Mouse (Mus musculus) brain, adult 2 months (tissue): ENCODE data around the gene Creb3.
"Not testable (repeated sequence)": the region's sequence is repeated elsewhere in the genome, so short reads cannot be mapped to it uniquely, and the experiment has no call there.

Experiments
- DNase-seq: peaks from one replicate; pipeline ENCODE4 v3.0.0; 2011; ENCODE audit warnings: low read depth, low spot score

Gene Creb3

DNA sequence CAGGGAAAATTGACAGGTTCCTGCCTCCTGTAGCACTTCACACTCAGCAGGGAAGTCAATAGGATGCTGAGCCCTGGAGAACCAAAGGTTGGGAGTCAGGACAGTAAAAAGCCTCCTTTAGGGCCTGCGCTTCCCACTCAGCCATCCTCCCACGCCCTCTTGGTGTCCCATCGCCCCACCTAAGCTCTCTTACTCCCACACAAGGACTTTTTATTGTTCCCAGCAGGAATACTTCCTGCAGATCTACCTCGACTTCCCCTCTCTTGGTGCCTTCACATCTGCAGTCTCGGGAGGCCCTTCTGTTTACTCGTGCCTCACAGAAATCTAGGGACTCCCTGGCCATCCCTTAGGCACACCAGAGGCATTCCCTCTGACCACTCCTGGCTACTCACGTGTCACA lies 21.3 kb downstream of the Creb3 start:
- DNase-seq: no peak

DNA sequence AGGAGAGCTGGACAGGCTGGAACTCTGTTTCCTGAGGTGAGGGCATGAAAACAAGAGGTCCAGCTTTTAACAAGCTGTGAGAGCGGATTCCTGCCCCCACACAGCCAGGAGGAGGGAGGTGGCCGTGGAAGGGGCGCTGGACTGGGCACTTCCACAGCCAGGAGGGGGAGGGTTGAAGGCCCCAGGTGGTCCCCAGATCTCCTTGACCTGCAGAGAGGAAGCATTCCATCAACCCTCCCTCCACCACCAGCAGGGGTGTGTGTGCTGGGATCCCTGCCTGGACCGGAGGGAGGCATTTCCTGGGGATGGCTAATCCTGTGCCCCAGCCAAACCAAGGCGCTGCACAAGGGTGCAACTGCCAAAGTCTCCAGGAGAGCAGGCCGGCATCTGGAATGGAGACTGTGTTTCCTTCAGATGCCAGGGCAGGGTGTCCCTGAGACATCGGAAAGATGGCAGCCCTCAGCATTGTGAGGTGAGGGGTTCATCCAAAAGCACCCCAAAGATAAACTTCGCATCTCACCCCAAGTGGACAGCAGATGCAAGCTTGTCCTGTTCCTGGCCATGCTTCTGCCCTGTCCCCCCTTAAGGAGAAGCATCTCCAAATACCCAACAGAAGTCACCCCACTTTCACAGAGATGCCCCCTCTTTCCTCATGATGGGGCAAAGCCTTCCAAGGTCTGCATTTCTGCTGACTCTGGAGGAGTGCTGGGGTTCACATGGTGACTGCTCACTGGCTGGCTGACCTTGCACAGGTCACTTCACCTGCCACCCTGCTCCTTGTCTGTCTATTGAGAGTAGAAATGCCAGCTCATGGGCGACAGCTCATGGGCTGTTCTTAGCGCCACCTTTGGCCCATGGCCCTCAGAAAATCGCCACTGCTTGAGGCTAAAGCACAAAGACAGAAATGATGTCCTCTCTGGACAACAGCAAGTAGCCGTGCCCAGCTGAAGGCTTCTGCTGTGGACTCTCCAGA lies 22.6 kb downstream of the Creb3 start, which contains the start of gene Msmp:
TSS of gene Msmp (minus strand) at position 51 of the 973 bp plus-strand sequence.
- no peak for DNase-seq

DNA sequence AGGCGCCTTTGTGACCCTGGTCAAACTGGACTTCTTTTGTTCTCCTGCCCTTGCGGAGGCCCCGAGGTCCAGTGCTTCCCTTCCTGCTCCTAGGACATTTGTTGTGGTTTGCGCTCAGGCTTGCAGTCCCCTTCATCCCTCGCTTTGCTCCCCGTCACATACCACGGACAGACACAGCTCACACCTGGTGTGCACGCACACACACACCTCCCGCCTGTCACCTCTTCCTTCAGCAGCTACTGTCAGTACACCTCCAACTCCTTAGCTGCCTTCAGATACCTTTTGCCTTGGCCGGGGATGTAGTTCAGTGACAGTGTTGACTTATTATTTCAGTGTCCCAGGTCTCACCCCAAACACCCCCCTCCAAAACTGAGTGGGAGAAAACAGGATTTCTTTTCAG lies 23.6 kb downstream of the Creb3 start:
- no peak for DNase-seq

DNA sequence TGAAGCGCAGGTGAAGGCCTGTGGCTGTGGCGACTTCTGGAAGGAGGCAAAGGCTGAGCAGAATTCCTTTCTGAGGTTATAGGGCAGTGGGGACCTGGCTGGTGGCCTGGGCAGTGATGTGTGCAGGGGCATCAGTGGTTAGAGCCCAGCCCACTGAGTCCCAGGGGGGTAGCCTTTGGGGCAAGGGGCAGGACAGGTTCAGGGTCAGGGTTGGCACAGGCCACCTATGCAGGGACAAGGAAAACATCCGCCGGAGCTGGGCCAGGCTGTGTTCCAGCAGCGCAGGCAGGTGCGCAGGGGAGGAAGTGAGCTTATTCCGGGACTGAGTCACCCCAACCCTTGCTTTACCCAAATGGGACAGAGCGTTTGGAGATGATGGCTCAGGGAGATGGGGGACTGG lies 24.3 kb downstream of the Creb3 start:
- no peak for DNase-seq

DNA sequence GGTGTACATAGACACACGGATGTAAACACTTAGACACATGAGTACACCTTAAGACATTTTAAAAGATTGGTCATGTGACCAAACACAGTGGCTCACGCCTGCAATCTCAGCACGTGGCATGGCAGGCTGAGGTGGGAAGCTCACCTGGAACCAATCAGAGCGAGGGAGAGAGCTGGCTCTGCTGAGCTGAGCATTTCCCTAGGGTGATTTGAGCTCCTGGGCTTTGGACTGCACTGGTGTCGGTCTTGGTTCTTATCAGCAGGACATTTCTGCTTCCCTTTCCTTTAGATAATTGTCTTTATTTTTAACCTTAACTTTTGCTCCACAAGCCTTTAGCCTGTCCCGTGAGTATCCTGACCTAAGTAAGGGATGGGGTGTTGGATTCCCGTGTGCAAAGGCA lies 25.5 kb downstream of the Creb3 start:
- DNase-seq: no peak

DNA sequence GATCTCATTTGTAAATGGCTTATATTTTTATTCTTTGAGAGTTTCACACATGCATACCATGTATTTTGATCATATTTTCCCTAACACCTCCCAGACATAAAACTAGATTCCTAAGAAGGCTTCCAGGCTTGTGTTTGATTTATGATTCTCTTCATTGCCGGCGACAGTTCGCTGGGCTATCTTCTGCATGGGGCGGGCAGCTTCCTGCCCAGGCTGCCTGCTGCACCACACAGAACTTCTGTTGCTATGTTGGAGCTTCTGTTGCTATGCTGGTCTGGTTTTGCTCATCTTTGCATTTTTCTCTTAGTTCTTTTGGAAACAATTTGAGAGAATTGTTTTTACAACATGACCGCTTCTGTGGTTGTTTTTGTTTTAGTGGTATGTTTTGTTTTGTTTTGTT lies 29.4 kb downstream of the Creb3 start:
- DNase-seq: peak; percentile 41

DNA sequence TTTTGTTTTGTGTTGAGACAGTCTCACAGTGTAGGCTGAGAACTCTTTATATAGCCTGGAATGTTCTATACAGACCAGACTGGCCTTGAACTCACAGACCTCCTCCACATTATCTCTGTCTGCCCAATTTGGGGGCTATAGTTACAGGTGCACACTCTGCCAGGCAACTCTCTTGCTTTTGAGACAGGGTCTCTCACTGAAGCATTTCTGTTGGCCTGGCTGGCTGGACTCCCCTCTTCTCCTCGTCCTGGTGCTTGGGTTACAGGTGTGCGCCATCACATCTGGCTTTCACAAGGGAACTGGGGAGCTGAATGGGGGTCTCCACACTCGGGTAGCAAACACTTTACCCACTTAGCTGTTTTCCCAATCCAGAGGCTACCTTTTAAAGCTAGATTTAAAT lies 29.8 kb downstream of the Creb3 start:
- no peak for DNase-seq

DNA sequence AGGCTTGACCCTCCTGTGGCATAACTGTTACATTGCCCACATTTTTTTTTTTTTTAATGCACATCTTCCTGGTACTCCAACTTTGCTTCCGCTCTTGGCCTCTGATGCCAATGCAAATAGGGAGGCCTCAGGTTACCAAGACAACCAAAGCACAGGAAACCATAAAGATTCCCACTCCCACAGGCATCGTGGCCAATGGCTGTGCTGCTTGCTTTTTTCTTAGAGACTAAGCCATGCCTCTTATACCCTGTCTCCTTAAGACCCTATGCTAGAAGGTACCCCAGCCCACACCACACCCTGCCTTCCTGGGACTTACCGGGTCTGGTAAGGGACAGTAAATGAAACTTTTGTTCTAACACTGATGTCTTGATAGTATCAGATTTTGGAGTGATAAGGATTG lies 31.3 kb downstream of the Creb3 start:
- no peak for DNase-seq

DNA sequence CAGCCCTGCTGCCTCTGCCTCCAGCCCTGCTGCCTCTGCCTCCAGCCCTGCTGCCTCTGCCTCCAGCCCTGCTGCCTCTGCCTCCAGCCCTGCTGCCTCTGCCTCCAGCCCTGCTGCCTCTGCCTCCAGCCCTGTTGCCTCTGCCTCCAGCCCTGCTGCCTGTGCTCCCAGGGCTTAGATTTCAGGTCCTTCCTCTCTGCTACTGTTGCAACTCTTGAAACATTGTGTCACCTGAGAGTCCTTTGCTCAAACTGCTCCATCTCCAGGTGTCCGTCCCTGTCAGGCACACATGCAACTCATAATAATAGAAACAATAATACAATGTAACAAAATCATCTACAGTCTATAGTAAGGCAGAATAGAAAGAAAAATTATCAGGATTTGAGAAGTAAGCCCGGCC lies 34.5 kb downstream of the Creb3 start:
- not testable (repeated sequence) for DNase-seq

DNA sequence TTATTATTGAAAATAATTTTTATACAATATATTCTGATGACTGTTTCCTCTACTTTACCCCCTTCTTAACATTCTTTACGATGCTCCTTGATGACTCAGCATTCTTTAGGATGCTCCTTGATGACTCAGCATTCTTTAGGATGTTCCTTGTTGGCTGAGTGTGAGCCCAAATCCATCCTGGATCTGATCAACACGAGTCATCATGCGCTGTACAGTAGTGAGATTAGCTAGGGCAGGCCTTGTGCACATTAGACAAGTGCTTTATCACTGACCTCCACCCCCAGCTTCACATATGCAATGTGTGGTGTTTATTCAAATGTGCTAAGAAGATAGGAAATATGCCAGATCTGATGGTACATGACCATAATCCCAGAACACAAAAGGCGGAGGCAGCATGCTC lies 36.1 kb downstream of the Creb3 start:
- DNase-seq: no peak

DNA sequence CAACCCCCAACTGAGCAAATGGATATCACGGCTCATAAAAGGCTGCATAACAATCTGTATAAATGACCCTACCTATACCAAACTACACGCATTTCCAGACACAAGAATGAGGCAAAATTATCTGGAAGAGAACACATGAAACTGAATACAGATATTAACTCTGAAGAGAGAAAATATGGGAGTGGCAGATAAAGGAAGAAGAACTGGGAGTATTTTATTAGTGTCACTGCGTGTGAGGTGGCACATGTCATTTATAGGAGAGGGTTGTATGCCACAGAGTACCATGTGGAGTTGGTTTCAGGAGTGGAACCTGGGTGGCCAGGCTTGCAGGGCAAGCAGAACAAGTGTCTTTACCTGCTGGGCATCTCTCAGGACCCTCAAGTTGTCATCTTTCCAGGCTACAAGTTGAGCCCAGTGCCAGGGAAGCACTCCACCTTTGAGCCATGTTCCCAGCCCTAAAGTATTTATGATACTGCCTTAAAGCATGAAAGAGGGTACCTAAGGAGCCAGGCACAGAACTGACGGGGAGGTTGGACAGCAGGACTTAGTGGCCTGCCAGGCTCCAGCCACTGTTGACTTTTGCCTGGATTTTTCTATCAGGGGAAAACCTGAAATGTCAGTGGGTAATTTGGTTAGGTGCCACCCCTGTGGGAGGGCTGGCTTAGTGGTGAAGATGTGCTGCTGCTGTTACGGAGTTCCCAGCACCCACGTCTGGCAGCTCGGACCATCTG lies 36.7 kb downstream of the Creb3 start:
- DNase-seq: no peak

DNA sequence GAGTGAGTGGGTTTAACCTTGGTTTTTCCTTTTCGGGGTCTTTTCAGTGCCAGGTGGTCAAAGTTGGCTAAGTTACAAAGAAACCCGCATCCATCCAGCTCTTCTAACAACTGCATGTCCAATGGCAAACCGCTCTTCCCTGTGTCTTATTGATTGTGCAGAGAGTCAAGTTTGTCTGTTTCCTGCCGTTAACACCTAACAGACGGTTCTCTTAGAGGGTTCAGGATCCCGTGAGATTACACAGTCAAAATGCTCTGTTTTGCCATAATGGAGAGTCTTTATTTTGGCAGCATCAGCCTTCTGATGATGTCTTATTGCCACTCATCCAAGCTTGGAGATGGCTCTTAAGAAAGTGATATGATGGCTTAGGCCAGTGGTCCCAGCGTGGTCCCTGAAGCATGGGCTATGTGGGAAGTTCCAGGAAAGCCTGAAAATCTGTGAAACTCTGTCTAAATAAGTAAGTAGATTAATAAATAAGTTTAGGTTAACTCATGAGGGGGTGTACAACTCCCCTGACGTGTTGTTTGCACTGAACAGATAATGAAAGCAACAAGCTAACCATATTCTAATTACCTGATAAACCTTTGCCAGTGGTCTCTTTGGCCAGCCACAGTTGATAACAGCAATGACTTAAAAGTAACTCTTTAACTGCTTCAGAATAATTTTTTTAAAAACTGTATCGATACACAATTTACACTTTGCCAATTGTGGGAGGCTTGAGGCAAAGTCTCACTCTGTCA lies 38.2 kb downstream of the Creb3 start:
- DNase-seq: no peak

DNA sequence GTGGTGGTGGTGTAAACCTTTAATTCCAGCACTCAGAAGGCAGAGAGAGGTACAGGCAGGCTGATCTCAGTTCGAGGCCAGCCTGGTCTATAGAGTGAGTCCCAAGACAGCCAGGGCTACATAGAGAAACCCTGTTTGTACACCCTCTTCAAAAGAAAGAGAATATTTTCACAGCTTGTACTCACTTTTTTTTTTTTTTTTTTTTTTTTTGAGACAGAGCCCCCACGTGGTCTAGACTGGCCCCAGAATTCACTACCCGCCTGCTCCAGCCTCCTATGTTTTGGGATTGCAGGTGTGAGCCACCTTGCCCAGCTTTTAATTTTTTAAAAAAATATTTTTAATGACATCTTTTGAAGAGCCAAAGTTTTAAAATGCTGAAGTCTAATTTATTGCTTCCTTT lies 42.0 kb downstream of the Creb3 start:
- no peak for DNase-seq

DNA sequence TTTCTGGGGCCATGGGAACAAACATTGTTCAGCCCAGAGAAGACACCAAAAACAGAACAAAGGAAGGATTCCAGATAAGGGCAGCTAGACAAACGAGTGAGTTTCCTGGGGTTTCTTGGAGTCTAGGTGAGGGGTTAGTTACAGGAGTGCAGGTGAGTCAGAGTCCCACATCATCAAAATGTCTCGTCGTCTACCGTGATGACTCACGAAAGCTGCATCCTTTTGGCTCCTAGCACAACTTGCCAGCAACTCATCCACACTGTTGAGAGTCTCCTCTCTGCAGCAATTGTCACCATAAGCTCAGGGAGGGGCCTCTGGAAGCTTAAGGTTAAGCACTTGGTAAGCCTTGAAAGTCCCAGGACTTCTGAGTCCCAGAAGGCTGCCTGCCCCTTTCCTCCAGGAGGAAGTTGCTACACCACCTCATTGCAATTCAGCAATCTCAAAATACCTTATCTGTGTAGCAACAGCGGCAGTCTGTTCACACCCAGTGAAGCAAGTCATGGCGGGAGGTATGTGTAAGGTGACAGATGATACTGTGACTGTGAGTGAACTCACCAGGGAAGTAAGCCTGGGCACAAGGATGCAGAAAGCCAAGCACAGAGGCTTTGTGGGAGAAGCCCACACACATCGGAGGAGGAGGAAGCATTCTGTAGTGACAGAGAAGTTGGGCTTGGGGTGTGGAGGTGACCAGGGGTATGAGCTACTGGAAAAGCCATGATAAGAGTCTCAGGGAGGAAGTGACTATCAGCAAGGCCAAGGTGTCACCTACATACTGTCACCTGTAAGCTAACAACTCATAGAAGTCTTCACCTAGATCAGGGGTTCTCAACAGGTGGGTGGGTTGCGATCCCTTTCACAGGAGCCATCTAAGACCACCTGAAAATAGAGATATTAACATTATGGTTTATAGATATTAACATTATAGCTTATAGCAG lies 42.9 kb downstream of the Creb3 start:
- DNase-seq: peak; percentile 28

DNA sequence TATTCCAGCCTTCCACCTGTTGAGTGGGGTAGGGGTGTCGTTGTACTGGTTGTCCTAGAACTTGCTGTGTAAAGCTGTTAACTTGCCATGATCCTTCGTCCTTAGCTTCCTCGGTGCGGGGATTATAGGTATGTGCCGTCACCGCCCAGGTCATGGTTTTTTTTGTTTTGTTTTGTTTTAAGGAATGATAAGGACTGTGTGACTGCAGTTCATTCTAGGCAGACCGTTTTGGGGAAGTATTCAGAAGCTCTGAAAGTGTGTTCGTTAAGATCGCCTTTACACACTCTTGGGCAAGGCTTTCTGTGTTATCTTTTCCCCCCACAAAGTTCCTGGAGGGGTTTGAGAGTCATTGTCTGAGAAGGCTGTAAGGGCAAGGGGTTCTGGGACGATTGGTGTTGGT lies 50.4 kb downstream of the Creb3 start:
- no peak for DNase-seq

DNA sequence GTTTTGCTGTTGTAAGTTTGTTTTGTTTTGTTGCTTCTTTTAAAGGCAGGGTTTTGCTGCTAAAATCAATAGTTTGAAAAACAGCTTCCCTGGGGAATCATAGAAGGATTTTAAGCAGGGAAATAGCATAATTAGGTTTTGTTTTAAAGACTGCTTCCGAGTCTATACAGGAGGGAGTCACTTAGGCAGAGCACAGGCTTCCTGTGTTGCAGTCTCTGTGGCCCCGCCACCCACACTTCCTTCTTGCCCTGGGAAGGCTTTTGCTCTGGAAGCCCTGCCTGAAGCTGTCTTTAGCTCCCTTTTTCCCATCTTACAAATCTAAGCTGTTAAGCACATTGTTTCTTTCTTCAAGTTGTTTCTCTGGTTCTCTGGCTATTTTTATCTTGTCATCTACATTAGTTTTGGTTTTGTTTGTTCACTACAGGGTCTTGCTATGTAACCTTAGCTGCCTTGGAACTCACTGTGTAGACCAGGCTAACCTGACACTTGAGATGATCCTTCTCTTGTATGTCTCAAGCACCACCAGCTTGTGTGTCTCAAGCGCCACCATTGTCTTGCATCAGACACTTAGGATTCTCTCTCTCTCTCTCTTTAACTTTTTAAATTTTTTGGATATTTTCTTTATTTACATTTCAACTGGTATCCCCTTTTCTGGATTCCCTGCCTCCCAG lies 51.1 kb downstream of the Creb3 start:
- DNase-seq: no peak
